Mouse (Mus musculus) A20 (cell line): ENCODE results near the gene Adam33.
"Not testable (repeated sequence)": the region's sequence is repeated elsewhere in the genome, so short reads cannot be mapped to it uniquely, and the experiment has no call there.

ENCODE experiments used
- DNase-seq: peaks from one replicate; pipeline ENCODE4 v3.0.0-alpha.2; 2011; ENCODE audit warnings: low read depth, low spot score

Gene Adam33

DNA sequence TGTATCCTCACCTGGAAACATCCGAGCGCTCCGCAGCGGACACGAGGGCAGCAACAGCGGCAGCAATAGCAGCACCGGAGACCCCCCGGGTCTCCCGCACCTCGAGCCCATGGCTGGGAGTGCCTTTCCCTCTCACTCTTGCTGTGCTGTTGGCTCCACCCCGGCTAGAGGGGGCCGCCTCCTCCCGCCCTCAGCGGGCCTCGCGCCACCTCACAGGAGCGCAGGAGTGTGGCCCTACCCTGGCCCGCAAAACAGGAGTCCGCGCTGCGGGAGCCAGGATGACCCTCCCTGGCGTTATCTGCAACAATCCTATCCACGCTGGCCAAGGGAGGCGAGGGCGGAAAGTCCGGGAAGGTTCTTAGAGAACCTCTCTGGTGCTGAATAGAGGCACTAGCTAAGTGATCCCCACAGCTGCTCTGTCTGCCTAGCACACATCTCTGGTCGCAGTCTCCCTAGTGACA lies at the start of gene Adam33:
Adam33 (minus strand) TSS at position 411 of the 461 bp plus-strand sequence.
- DNase-seq = no peak

DNA sequence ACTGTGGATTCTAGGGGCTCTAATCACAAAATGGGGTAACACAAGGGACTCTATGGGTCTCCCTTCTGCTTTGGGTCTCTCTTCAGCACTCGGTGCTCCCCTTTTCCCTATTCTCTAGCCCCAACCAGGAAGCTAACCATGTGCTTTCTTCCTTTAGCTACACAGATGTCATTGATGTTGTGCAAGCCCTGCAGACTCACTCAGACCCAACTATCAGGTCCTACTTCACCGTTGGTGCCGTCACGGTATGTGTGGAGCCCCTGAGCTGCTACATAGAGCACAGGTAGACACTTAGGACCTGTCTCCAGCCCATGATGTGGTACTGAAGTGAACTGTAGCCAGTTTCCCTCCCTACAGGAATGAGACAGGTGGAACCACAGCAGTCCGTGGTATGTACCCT lies 42.4 kb upstream of the Adam33 start:
- DNase-seq = no peak

DNA sequence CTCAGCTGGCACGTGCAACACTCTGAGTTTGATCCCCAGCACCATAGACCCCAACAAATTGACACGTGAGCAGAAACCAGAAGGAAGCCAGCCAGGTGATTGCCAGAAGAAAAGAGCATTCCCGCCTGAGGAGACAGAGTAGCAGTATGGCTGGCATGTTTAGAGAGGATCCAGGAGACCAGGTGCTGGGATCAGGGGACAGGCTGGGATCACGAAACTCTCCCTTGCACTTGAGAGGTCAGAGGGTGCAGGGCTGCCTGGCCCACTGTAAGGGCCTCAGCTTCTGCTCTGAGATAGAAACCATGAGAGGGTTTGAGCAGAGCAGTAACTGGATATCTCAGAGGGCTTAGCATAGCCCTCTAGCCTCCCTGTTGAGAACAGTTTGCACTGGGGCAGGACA lies 41.4 kb upstream of the Adam33 start:
- DNase-seq = not testable (repeated sequence)

DNA sequence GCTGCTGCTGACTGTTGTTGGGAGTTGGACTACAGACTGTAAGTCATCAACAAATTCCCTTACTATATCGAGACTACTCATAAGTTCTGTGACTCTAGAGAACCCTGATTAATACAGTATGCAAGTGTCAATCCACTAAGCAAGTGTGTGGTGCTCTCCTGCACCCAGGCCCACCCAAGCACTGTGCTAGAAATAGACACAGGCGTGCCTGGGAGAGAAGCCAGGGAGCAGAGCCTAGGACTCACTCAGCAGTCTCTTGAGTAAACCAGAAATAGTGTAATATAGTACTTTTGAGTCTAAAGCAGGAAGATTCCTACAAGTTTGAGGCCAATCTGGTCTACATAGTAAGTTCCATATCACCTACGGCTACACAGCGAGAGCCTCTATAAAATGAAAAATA lies 40.4 kb upstream of the Adam33 start:
- DNase-seq = no peak

DNA sequence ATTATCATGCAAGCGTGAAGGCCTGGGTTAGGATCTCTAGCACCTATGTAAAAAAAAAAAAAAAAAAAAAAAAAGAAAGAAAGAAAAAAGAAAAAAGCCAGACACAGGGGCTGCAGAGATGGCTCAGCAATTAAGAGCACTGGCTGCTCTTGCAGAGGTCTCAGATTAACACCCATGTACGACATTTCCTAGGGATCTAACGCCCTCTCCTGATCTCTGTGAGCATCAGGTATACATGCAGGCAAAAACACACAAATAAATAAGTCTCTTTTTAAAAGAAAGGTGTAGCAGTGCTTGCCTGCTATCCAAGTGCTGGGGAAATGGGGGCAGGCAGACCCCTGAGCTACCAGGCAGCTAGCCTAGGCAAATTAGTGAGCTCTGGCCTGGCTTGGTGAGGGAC lies 37.9 kb upstream of the Adam33 start:
- DNase-seq = peak; percentile 24

DNA sequence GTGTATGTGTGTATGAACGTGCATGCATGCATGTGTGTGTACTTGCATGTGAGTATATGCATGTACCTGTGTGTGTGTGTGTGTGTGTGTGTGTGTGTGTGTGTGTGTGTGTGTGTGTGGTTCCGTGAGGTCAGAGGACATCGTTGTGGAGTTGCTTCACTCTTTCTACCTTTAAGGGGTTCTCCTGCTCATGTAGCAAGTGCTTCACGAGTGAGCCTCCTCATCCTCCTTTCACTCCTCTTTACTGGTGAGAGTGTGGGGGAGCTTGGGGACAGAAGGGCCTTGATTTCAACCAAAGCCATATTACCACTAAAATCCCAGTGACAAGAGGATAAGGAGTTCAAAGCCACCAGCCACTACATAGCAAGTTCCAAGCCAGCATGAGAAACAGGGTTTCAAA lies 33.5 kb upstream of the Adam33 start:
- no peak for DNase-seq

DNA sequence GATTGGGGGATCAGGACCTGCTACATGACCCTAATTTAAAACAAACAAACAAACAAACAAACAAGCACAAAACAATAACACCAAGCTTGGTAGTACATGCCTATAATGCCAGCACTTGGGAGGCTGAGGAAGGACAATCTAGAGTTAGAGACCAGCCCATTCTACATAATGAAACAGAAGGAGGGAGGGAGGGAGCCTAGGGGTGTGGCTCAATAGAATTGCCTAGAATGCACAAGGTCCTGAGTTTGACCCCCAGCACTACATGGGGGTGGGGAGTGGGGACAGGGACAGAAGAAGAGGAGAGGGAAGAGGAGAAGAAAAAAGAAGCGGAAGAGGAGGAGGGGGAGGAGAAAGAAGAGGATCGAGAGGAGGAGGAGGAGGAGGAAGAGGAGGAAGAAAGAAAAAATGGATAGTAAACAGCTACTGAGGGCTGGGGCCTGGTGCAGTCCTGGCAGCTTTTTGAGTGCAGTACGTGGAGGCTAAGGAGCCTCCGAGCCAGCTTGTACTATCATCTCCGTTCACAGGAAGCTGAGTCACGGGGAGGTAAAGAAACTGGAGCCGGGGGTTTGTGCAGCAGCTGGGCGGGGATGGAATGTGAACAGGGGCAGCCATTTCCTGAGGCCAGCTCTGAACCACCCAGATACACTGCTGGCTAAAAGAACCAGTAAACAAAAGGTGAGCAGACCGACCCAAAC lies 32.6 kb upstream of the Adam33 start:
- DNase-seq = no peak

DNA sequence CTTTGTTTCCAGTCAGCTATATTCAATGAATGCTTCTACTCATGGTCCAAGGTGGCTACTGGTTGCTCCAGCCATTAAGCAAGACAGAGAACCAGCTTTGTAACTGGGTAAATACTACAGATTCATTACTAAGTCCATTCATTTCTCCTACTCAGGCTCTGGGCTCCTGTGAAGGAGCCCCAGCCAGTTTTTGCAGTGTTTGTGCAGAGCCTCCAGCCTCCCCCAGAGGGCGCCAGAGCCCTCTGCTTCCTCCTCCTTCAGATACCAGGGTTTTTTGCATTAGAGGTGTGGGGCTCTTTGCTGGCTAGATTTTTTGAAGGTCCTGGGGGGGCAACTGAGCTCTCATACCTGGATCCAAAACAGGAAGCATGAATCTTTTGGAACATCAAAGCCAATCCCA lies 31.2 kb upstream of the Adam33 start:
- DNase-seq = peak; percentile 78

DNA sequence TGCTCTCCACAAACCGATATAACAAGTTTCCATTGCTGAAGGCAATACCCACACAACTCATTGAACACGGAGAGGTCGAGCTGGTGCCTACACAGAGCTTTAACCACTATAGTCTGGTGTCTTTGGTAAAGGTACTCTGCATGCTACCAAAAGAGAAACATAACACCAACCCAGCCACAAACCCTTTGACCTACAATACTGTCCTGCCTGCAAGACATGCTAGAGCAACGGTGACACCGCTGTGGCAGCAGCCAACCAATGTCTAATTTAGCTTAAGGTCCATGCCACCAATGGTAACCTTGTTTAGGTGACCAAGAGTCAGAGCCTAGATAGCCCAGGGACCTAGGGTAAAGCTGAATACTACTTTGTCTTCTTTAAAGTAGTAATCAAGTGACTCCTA lies 30.0 kb upstream of the Adam33 start:
- DNase-seq = no peak

DNA sequence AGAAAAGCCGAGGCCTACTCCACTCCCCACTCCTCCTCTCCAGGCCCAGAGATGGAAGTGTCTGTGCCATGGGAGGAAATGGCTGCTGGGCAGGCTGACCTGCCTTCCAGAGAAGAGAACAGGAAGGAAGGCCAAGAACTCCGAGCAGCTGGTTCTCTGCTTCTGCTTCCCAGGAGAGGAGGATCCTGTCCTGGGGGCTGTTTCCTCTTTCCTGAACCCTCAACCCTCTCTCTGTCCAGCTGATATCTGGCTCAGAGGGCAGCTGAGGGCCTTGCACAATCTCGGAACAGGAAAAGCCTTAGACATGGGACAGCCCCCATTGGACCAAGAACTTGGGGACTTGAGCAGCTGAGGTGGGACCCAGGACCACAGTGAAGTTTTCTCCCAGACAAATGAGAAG lies 27.2 kb upstream of the Adam33 start:
- DNase-seq = no peak

DNA sequence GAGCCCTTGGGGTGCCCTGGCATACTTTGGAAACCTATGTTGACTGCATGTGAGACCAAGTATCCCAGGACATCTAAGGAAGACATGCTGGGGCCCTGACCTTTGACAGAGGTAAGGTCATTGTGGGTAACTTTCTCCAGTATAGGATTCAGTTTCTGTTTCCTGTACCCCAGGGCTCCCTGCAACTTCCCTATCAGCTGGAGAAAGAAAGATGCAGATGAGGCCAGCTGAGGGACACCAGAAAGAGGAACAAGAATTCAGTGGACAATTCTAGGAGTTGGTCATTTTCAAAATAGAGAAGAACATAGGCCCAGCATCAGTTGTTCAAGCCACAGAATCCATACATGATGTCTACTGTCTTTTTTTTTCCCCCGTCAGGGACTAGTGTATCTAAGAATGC lies 26.0 kb upstream of the Adam33 start:
- DNase-seq = no peak

DNA sequence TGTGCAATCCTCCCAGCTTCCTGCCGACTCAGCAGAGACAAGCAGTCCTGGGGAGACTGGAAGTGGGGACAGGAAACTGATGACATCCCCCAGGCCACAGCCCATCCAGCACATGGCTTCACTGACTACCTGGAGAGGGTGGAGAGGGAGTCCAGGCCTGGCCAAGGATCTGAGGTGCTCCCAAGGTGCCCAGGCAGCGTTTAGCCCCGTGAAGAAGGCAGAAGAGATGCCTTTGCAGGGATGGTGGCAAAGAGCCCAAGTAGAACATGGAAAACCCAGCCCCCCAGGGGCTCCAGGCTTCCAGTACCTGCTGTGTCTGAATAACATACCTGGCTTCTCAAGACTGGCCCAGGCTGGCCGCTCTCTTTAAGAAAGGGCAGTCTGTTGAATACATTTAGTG lies 25.0 kb upstream of the Adam33 start:
- DNase-seq = no peak

DNA sequence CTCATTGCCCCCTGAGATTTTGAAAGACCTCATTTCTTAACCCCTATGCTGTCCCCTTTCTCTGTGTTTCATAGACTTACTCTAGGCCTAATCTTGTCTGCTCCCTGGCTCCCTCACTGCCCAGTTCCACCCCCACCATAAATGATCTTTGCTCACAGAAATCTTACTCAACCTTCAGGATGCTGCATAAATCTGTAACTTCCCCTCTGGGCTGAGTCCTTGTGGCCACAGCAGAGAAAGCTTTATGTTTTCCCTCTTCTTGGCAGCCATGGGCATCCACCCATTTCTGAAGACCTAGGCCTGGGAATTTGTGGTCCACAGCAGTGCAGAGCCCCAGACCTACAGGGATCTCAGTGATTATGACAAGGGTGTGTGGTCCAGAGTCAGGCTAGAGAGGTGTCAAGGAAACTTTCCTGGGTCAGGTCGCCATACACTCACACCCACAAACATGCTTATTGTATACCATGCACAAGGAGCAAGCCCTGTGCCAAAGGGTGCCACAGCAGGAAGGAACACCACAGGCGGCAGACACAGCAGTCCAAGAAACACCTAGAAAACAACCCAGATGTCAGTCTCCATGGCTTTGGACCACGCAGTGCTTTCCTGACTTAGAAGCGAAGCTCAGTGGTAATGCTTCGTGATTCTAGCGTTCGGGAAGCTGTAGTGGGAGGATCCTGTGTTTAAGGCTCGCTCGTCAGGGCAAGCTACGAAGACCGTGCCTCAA lies 23.2 kb upstream of the Adam33 start, which contains the start of gene Siglec1:
Siglec1 (minus strand) TSS at position 99 of the 724 bp plus-strand sequence.
- DNase-seq = no peak

DNA sequence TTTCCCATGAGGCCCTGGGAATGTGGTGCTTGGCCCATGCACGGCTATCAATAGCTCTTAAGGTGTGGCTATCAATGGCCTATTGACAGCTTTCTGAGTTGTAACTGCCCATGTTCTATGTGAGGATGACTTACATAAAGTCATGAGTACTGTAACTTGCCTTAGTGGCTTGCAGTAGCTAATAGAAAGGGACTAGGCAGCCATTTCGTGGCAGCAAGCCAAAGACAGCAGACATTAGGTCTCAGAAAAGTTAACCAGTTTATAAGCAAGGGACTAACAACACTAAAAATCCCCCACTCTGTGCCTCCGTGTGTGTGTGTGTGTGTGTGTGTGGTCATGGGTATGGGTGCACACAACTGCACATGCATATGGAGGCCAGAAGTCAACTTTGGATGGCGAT lies 20.6 kb upstream of the Adam33 start:
- DNase-seq = no peak

DNA sequence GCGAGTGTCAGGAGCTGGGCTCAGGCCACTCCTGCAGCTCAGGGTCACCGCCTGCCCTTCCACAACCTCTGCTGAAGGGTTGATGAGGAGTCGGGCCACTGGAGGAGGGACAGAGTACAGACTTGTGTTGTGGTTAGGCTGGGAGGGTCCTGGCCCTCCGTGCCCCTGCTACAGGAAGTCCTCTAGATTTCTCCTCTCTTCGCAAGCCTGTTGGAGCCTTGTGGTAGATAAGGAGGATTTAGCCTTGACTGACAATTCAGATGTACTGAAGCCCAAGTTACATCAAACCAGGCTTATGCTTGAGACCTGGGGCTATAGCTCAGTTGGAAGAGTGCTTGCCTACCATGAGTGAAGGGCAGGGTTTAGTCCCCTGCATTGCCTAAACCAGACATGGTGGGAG lies 16.9 kb upstream of the Adam33 start:
- no peak for DNase-seq

DNA sequence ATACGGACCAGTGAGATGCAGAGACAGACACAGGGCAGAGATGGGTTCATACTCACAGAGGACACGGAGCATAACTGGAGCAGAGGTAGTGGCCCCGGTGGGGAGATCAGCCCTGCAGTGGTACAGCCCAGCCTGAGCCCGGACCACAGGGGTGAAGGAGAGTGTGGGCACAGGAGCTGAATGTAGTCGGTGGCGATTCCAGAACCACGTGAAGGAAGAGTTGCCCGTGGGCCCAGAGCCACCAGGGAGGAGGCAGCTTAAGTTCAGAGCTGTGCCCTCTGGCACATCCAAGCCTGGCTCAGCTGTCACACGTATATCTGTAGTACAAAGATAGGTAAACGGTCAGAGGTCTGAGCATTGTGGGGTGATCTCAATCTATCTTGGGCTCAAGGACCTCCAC lies 8.9 kb upstream of the Adam33 start:
- no peak for DNase-seq

DNA sequence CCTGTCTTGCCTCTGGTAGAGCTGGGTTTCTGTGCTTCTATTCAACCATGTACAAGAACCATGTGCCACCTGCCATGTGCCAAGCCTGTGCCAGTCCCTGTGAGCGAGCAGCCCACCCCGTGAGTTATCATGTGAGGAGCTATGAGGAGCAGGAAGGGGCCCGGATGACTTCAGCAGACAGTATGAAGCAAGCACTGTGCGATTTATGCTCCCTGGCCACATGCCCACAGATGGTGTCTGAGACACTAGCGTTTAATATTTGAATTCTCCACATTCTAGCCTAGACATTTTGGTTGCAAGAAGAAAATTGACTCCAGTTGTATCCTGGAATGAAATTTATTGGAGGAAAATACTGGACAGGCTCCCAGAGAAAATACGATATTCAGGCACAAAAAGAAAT lies 3.9 kb upstream of the Adam33 start:
- no peak for DNase-seq

DNA sequence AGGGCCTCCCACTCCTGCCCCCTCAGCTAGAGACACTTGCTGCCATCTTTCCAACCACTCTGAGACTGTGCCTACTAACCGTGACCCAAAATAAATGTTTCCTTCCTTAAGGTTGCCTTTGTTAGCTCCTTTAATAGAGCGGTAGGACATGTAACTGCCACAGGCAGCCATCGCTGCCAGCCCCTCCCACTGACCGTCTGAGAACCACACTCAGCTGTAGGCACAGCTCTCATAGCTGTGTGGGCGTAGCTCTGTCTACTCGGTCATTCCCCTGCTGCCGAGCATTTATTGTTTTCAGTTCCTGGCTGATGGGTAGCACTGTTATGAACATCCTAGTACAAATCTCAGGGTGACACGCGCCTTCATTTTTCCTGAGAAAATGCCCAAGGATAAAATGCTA lies 2.7 kb upstream of the Adam33 start:
- no peak for DNase-seq

DNA sequence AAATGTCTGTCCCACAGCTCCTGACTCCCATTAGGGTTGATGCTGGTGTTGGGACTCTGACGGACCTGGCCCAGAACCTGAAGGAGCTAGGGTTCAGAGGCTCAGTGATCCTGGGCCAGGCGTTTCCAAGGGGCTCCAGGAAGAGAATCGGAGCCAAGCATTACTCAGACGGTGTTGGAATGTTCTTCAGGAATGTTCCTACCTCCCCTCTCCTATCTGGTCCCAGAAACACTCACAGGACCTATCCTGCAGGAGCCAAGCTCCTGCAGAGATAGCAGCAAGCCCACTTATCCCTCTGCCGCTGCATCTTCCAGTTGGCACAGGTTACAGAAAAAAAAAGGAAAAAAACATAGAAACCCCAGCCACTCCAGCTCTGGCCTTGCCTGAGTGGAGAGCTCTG lies 2.0 kb downstream of the Adam33 start:
- no peak for DNase-seq

DNA sequence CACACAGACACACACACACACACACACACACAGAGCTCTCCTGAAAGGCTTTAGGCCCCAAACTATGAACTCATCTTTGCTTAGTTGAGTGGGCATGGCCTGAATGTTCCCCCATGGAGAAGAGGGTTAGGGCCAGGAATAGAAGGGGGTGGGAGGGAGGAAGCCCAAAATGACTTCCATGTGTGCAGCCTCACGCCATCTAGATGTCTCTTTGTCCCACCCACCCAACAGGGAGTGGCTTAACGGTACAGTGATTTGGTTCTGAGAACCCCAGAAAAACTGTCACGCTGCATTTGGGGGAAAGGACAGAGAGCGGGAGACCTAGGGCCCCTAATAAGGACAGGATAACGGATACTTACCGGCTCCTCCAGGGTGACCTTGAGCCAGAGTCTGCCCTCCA lies 2.8 kb downstream of the Adam33 start:
- no peak for DNase-seq

DNA sequence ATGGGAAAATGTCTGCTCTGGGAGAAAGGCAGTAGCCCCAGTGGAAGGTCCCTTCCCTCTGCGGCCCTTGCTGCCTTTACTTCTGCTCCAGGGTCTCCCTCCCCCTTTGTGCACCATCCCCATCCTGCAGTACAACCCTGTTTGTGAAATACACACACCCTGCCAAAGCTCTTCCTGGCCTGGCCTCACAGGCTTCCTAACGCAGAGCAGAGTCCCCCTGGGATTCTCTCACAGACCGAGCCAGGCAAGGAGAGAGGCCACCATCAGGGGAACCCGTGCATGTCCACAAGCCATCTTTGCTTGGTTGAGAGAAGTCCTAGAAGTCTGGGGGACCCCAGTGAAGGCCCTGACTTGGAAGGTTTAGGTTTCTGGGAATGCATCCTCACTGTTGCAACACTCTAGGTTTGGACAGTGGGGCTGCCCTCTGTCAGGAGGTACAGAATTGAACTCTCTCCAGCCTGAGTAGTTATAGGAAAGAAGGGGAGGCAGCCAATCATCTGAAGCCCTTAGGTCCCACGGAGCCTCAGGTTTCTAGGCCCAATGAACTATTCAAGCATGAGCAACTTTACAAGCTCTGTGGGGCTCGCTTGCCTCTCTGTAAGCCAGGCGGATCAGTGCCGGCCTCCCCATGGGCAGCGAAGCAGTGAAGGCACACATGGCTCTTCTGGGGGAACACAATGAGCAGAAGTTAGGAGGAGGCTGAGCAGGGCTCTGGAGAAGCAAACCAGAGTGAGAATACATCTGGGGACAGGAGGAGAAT lies 3.7 kb downstream of the Adam33 start:
- peak; percentile 26 for DNase-seq

DNA sequence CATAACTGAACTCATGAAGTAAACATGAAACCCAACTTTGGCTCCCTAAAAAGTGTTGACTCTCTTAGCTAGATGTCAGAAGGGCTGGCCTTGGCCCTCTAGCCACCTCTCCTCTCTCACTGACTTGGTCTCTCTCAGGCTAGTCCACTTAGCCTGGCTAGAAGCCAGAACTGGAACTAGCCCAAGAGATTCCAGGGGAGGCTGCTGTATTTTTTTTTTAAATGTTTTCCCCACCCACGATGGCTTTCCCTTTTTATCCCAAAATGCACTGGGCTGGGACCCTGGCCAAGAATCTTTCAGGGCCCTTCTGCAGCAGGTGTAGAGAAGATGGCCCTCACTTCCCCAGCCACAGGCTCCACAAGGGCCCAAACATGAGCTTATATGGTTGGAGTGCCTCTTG lies 4.2 kb downstream of the Adam33 start:
- DNase-seq = no peak

DNA sequence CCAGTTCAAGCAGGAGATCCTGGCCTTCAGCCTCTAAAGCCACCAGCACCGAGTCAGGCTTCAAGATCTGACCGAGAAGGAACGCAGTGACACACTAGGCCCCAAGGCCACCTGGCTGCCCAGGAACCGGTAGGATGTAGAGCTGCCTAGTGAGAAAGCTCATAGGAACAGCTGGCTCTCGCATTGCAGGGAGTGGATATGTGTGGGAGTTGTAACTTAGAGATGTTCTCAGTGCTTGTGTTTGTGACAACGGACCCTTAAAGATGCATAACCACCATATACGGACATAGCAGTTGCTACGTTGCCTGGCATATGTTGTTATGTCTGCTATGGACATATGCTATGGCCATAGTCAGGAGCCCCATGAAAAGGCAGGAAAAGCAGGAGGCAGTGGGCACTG lies 4.9 kb downstream of the Adam33 start:
- no peak for DNase-seq
